In genomic region chr3:96564633-96565032, GRCm38 (mm10) we compare ENCODE assay signal across 8 mouse cellular contexts. TPM values are rescaled to one million over a fixed set of nuclear protein-coding genes. Genes with fewer than 3 reads are reported as not detected.
DNase-seq lines count a peak whose midpoint lies in the region; ATAC-seq and TF ChIP-seq lines count a peak whose summit lies in the region.

No protein-coding gene starts in this region.

- TF ChIP-seq CTCF in midbrain, postnatal 0 days (IDR thresholded peaks at IDR 0.05), result no peak

- ATAC-seq in hindbrain, embryonic 12.5 days (ENCODE audit: low FRiP score), result no peak
- ATAC-seq in hindbrain, embryonic 14.5 days (ENCODE audit: low FRiP score), result no peak
- peak; percentile 47 for ATAC-seq in kidney, embryonic 16.5 days (ENCODE audit: low FRiP score, low TSS enrichment)
- ATAC-seq in midbrain, postnatal 0 days (ENCODE audit: low FRiP score), result no peak

- H3K9me3 ChIP-seq in hindbrain, embryonic 12.5 days (replicated peaks), result no peaks in the 10 kb centered on the region
- no peaks in the 10 kb centered on the region for H3K9me3 ChIP-seq in hindbrain, embryonic 14.5 days (ENCODE audit: control insufficient read depth, low read length)
- H3K9me3 ChIP-seq in embryonic facial prominence, embryonic 10.5 days, result no peaks in the 10 kb centered on the region
- no peaks in the 10 kb centered on the region for H3K9me3 ChIP-seq in kidney, embryonic 16.5 days (ENCODE audit: low read length)
- no peaks in the 10 kb centered on the region for H3K9me3 ChIP-seq in midbrain, postnatal 0 days (ENCODE audit: low read length)

- no peak overlapping the region for H3K9ac ChIP-seq in hindbrain, embryonic 12.5 days
- no peak overlapping the region for H3K9ac ChIP-seq in hindbrain, embryonic 14.5 days
- peak overlapping the region; percentile 33; the same call in 1 of the 2 replicates for H3K9ac ChIP-seq in kidney, embryonic 16.5 days (replicated peaks; ENCODE audit: low read length)
- no peak overlapping the region for H3K9ac ChIP-seq in midbrain, postnatal 0 days (replicated peaks; ENCODE audit: low read length, poor library complexity, severe bottlenecking)

- peaks cover 19% of the 10 kb centered on the region for H3K36me3 ChIP-seq in hindbrain, embryonic 12.5 days
- peaks cover 19% of the 10 kb centered on the region for H3K36me3 ChIP-seq in hindbrain, embryonic 14.5 days (replicated peaks; ENCODE audit: control insufficient read depth, insufficient read depth)
- peaks cover 19% of the 10 kb centered on the region for H3K36me3 ChIP-seq in embryonic facial prominence, embryonic 10.5 days (replicated peaks)
- H3K36me3 ChIP-seq in kidney, embryonic 16.5 days (ENCODE audit: insufficient read depth, low read length), result peaks cover 18% of the 10 kb centered on the region
- peaks cover 16% of the 10 kb centered on the region for H3K36me3 ChIP-seq in midbrain, postnatal 0 days (ENCODE audit: insufficient read depth, low read length)

- DNase-seq in hindbrain, embryonic 14.5 days (ENCODE audit: low spot score), result no peak
- DNase-seq in embryonic facial prominence, embryonic 10.5 days (ENCODE audit: low spot score), result no peak
- peak; percentile 81 for DNase-seq in lung, postnatal 36 days
- DNase-seq in ovary, postnatal 14 days (ENCODE audit: low spot score), result no peak
- no peak for DNase-seq in left cerebral cortex, adult 11 months (ENCODE audit: low spot score)
- DNase-seq in midbrain, postnatal 0 days (ENCODE audit: low spot score), result no peak

- peak overlapping the region; percentile 30; the same call in 1 of the 2 replicates for H3K27ac ChIP-seq in hindbrain, embryonic 12.5 days
- no peak overlapping the region for H3K27ac ChIP-seq in hindbrain, embryonic 14.5 days
- peak overlapping the region; percentile 57; the same call in 1 of the 2 replicates for H3K27ac ChIP-seq in embryonic facial prominence, embryonic 10.5 days (replicated peaks)
- H3K27ac ChIP-seq in kidney, embryonic 16.5 days (ENCODE audit: low read length), result peak overlapping the region; percentile 86
- no peak overlapping the region for H3K27ac ChIP-seq in midbrain, postnatal 0 days (ENCODE audit: low read depth, low read length)

- H3K4me1 ChIP-seq in hindbrain, embryonic 12.5 days, result peaks cover 21% of the 10 kb centered on the region
- peaks cover 23% of the 10 kb centered on the region for H3K4me1 ChIP-seq in hindbrain, embryonic 14.5 days (replicated peaks; ENCODE audit: control insufficient read depth, insufficient read depth, low read length)
- peaks cover 49% of the 10 kb centered on the region for H3K4me1 ChIP-seq in embryonic facial prominence, embryonic 10.5 days
- H3K4me1 ChIP-seq in kidney, embryonic 16.5 days (ENCODE audit: insufficient read depth, low read length), result peaks cover 42% of the 10 kb centered on the region
- peaks cover 8% of the 10 kb centered on the region; the same call in 1 of the 2 replicates for H3K4me1 ChIP-seq in midbrain, postnatal 0 days (ENCODE audit: insufficient read depth, low read length)

- H3K27me3 ChIP-seq in hindbrain, embryonic 12.5 days, result no peaks in the 10 kb centered on the region
- H3K27me3 ChIP-seq in hindbrain, embryonic 14.5 days (ENCODE audit: control insufficient read depth, insufficient read depth, low read length), result no peaks in the 10 kb centered on the region
- no peaks in the 10 kb centered on the region for H3K27me3 ChIP-seq in embryonic facial prominence, embryonic 10.5 days (replicated peaks; ENCODE audit: low read depth, poor library complexity, severe bottlenecking)
- no peaks in the 10 kb centered on the region for H3K27me3 ChIP-seq in kidney, embryonic 16.5 days (ENCODE audit: insufficient read depth, low read length)
- no peaks in the 10 kb centered on the region for H3K27me3 ChIP-seq in midbrain, postnatal 0 days (ENCODE audit: insufficient read depth, low read length)

- 72% methylated on average over 7 of the region's 7 CpGs for WGBS in hindbrain, embryonic 12.5 days
- WGBS in hindbrain, embryonic 14.5 days, result 68% methylated on average over 7 of the region's 7 CpGs
- 54% methylated on average over 7 of the region's 7 CpGs for WGBS in embryonic facial prominence, embryonic 10.5 days
- WGBS in kidney, embryonic 16.5 days, result 14% methylated on average over 7 of the region's 7 CpGs
- 80% methylated on average over 7 of the region's 7 CpGs for WGBS in midbrain, postnatal 0 days

- no peak overlapping the region for H3K4me3 ChIP-seq in hindbrain, embryonic 12.5 days
- no peak overlapping the region for H3K4me3 ChIP-seq in hindbrain, embryonic 14.5 days (replicated peaks; ENCODE audit: low read length)
- H3K4me3 ChIP-seq in embryonic facial prominence, embryonic 10.5 days, result no peak overlapping the region
- H3K4me3 ChIP-seq in kidney, embryonic 16.5 days (ENCODE audit: low read length), result no peak overlapping the region; the same call in 1 of the 2 replicates
- H3K4me3 ChIP-seq in midbrain, postnatal 0 days (ENCODE audit: low read depth, low read length), result no peak overlapping the region

- no peak overlapping the region for H3K4me2 ChIP-seq in hindbrain, embryonic 12.5 days (replicated peaks)
- H3K4me2 ChIP-seq in hindbrain, embryonic 14.5 days (replicated peaks), result no peak overlapping the region
- peak overlapping the region; percentile 36 for H3K4me2 ChIP-seq in kidney, embryonic 16.5 days (replicated peaks; ENCODE audit: low read depth, low read length)
- no peak overlapping the region for H3K4me2 ChIP-seq in midbrain, postnatal 0 days (ENCODE audit: low read depth, low read length, poor library complexity, severe bottlenecking)

RNA-seq across cellular contexts. Expression of gene Txnip, which starts 6.9 kb away (rescaled TPM):
- 58.7 and 59.9 TPM in 2 replicates for polyA plus RNA-seq in hindbrain, embryonic 12.5 days (2016; fragmentation: Nextera tagmentation; extraction: Ambion mirVana)
- polyA plus RNA-seq in hindbrain, embryonic 14.5 days (2014; fragmentation: Nextera tagmentation; extraction: Ambion mirVana), result 53.2 and 71.4 TPM in 2 replicates
- polyA plus RNA-seq in embryonic facial prominence, embryonic 10.5 days (2016; fragmentation: Nextera tagmentation; extraction: Ambion mirVana), result 31.2 and 34.9 TPM in 2 replicates
- polyA plus RNA-seq in kidney, embryonic 16.5 days (2015; fragmentation: Nextera tagmentation; extraction: Ambion mirVana), result 191 and 197 TPM in 2 replicates
- total RNA-seq in midbrain, postnatal 0 days (2014; rRNA removed), result 145 and 222 TPM in 2 replicates
- 108 and 116 TPM in 2 replicates for polyA plus RNA-seq in midbrain, postnatal 0 days (2015; fragmentation: Nextera tagmentation; extraction: Ambion mirVana)

RNA-seq across cellular contexts. Expression of gene Gm16253, which starts 12.2 kb away (rescaled TPM):
- polyA plus RNA-seq in hindbrain, embryonic 12.5 days (2016; fragmentation: Nextera tagmentation; extraction: Ambion mirVana), result 1.3 and 1.7 TPM in 2 replicates
- 0.39 TPM in 1 of 2 replicates, not detected in the other for polyA plus RNA-seq in hindbrain, embryonic 14.5 days (2014; fragmentation: Nextera tagmentation; extraction: Ambion mirVana)
- polyA plus RNA-seq in embryonic facial prominence, embryonic 10.5 days (2016; fragmentation: Nextera tagmentation; extraction: Ambion mirVana), result 1.6 and 1.9 TPM in 2 replicates
- 1.3 TPM in 2 replicates for polyA plus RNA-seq in kidney, embryonic 16.5 days (2015; fragmentation: Nextera tagmentation; extraction: Ambion mirVana)
- not detected in 2 replicates for total RNA-seq in midbrain, postnatal 0 days (2014; rRNA removed)
- polyA plus RNA-seq in midbrain, postnatal 0 days (2015; fragmentation: Nextera tagmentation; extraction: Ambion mirVana), result 0.52 TPM in 1 of 2 replicates, not detected in the other

RNA-seq across cellular contexts. Expression of gene Polr3gl, which starts 29.3 kb away (rescaled TPM):
- polyA plus RNA-seq in hindbrain, embryonic 12.5 days (2016; fragmentation: Nextera tagmentation; extraction: Ambion mirVana), result 40.0 and 42.3 TPM in 2 replicates
- 11.0 and 18.5 TPM in 2 replicates for polyA plus RNA-seq in hindbrain, embryonic 14.5 days (2014; fragmentation: Nextera tagmentation; extraction: Ambion mirVana)
- 30.0 and 33.1 TPM in 2 replicates for polyA plus RNA-seq in embryonic facial prominence, embryonic 10.5 days (2016; fragmentation: Nextera tagmentation; extraction: Ambion mirVana)
- 32.1 and 35.8 TPM in 2 replicates for polyA plus RNA-seq in kidney, embryonic 16.5 days (2015; fragmentation: Nextera tagmentation; extraction: Ambion mirVana)
- total RNA-seq in midbrain, postnatal 0 days (2014; rRNA removed), result 13.2 and 16.2 TPM in 2 replicates
- 29.4 and 32.0 TPM in 2 replicates for polyA plus RNA-seq in midbrain, postnatal 0 days (2015; fragmentation: Nextera tagmentation; extraction: Ambion mirVana)

RNA-seq across cellular contexts. Expression of gene Ankrd34a, which starts 31.8 kb away (rescaled TPM):
- 4.6 and 5.1 TPM in 2 replicates for polyA plus RNA-seq in hindbrain, embryonic 12.5 days (2016; fragmentation: Nextera tagmentation; extraction: Ambion mirVana)
- 17.5 and 22.3 TPM in 2 replicates for polyA plus RNA-seq in hindbrain, embryonic 14.5 days (2014; fragmentation: Nextera tagmentation; extraction: Ambion mirVana)
- polyA plus RNA-seq in embryonic facial prominence, embryonic 10.5 days (2016; fragmentation: Nextera tagmentation; extraction: Ambion mirVana), result 0.66 and 0.99 TPM in 2 replicates
- 2.2 and 2.3 TPM in 2 replicates for polyA plus RNA-seq in kidney, embryonic 16.5 days (2015; fragmentation: Nextera tagmentation; extraction: Ambion mirVana)
- total RNA-seq in midbrain, postnatal 0 days (2014; rRNA removed), result 21.5 and 32.7 TPM in 2 replicates
- 16.3 and 21.0 TPM in 2 replicates for polyA plus RNA-seq in midbrain, postnatal 0 days (2015; fragmentation: Nextera tagmentation; extraction: Ambion mirVana)

RNA-seq across cellular contexts. Expression of gene Lix1l, which starts 36.3 kb away (rescaled TPM):
- 6.6 and 7.3 TPM in 2 replicates for polyA plus RNA-seq in hindbrain, embryonic 12.5 days (2016; fragmentation: Nextera tagmentation; extraction: Ambion mirVana)
- 6.1 and 6.4 TPM in 2 replicates for polyA plus RNA-seq in hindbrain, embryonic 14.5 days (2014; fragmentation: Nextera tagmentation; extraction: Ambion mirVana)
- 5.2 and 5.6 TPM in 2 replicates for polyA plus RNA-seq in embryonic facial prominence, embryonic 10.5 days (2016; fragmentation: Nextera tagmentation; extraction: Ambion mirVana)
- 6.9 and 7.1 TPM in 2 replicates for polyA plus RNA-seq in kidney, embryonic 16.5 days (2015; fragmentation: Nextera tagmentation; extraction: Ambion mirVana)
- total RNA-seq in midbrain, postnatal 0 days (2014; rRNA removed), result 38.0 and 52.9 TPM in 2 replicates
- 3.2 TPM in 2 replicates for polyA plus RNA-seq in midbrain, postnatal 0 days (2015; fragmentation: Nextera tagmentation; extraction: Ambion mirVana)

Comparison
In these comparisons a context has a peak if more than half of its experiments do, and no peak if none do; other contexts are left out.
1. H3K27ac ChIP-seq: peak in hindbrain, embryonic 12.5 days (single experiment), embryonic facial prominence, embryonic 10.5 days (single experiment) and kidney, embryonic 16.5 days (single experiment); none in hindbrain, embryonic 14.5 days (single experiment) and midbrain, postnatal 0 days (single experiment).